Mouse (Mus musculus) fat pad, adult 2 months (tissue): ENCODE data around the gene Xkr7.

Source experiments
- DNase-seq: peaks from one replicate; pipeline ENCODE4 v3.0.0-alpha.2; 2011; ENCODE audit warnings: low read depth, low spot score; ENCODE audit errors: extremely low read depth

The Xkr7 gene

DNA sequence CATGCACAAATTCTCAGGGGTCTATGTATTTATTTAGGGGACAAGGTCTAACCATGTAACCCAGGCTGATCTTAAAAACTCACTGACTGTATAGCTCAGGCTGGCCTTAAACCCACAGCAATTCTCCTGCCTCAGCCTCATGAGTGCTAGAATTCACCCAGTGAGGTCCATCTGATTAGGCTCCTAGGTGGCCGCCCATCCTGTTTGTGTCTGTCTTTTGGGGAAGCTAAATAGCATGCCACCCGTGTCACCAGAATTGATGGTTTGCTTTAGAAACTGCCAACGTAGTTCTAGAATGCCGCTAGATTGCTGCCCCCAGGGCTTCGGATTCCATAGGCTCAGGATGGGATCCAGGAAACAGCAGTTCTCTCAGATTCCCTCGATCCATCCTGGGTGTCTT is 35.3 kb downstream of the Xkr7 start:
- DNase-seq: no peak

DNA sequence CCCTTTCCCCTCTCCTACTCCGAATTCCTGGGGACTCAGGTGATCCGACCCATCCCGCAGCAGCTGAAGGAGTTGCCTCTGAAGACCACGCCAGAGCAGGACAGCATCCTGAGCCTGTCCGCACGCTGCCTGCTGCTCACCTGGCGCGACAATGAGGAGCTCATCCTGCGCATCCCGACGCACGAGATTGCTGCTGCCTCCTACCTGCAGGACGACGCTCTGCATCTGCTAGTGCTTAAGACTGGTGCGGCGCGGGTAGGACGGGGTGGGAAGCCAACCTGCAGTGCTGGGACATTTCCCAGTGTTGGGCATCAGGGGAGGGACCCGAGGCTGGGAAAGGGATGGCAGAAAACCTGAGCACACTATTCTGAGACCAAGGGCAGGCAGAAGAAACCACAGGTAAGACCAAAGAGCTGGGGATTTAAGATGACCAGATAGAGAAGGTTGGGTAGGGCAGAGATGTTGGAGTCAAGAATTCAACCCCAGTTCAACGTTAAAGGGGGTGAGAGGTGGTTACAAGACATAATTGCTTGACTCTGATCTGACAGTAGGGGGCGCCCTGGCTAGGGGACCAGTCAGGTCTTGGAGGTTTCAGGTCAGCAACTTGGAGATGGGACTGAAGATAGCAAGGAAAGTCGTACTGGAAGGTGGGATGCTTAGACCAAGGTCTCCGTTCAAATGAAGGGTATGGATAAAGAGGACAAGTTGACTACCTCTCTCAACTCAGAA is 39.3 kb downstream of the Xkr7 start:
- no peak for DNase-seq

DNA sequence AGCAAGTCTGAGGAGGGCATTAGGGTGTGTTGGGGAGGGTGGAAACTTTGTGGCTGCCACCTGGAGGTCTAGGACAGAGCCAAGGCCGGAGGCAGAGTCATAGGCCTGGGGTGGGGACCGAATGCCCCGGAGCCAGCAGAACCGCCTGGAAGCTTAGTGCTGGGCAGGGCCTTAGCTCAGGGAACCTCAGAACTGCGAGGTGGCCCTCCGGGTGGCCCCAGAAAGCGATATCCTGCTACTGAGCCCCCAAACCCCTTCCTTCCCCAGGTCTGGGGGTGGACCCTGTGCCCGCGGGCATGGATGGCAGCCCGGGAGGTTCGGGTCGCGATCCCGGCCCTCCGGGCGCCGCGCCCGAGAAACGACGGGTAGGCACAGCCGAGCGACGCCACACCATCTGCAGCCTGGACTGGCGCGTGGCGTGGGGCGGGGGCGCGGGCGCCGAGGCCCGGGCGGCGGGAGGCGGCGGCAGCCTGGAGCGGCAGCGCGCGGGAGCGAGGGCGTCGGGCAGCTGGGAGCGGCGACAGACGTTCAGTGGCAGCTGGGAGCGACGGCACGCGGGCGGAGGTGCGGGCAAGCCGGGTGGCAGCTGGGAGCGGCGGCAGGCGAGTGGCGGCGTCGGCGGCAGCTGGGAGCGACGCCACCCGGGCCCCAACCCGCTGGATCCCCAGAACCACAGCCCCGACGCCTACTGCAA is 40.0 kb downstream of the Xkr7 start:
- no peak for DNase-seq

DNA sequence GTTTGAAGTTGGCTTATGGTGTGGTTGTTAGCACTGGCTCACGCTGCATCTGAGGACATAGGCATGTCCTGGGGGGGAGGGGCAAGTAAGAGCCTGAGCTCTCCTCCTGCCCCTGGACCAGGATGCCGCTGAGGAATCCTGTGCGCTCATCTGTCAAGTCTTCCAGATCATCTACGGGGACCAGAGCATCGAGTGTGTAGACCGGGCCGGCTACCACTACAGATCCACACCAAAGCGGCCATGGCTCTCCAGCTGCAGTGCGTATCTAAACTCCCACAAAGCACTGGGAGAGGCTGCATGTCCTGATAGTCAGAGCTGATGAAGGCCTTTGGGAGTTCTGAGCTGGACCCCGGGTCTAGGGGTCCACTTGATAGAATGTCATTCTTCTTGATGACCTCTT is 43.0 kb downstream of the Xkr7 start:
- no peak for DNase-seq

DNA sequence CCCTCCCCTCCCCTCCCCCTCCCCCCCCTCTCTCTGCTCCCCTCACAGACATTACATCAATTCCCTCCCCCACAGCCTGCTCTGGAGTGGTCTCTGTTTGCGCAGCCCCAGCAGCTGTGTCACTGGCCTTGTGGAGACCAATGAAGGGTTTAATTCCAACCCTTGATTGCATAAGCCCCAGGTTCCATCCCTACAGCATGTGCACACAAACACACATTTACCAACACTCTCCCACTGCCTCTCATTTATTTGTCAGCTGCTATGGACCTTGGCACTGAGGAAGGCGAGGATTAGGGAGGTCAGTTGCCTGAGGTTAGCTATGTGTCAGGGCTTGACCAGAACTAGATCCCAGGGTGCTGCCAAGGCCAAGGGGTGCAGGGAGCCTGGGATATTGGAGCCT is 44.3 kb downstream of the Xkr7 start:
- no peak for DNase-seq

DNA sequence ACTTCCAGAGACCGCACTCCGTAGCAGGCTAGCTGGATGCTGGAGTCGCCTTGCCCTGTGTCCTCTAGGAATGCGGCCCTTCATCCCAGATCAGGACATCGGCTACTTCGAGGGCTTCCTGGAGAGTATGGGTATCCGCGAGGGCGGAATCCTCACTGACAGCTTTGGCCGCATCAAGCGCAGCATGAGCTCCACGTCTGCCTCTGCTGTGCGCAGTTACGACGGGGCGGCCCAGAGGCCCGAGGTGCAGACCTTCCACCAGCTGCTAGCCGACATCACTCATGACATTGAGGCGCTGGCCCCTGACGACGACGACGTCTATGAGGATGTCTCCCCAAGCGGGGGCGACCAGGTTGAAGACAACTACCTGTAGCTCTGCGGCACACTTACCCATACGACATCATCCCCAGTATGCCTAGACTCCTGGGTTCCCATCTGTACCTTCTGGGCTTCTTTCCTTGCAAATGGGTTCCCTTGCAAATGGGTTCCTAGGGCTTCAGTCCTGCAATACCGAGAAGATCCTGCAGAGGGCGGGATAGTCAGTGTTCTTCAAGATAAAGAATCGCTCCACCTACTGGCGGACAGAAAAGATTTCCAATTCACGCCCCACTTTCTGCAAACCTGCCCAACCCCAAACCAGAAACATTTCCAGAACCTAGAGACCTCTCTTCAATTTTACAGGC is 49.3 kb downstream of the Xkr7 start:
- DNase-seq: no peak

DNA sequence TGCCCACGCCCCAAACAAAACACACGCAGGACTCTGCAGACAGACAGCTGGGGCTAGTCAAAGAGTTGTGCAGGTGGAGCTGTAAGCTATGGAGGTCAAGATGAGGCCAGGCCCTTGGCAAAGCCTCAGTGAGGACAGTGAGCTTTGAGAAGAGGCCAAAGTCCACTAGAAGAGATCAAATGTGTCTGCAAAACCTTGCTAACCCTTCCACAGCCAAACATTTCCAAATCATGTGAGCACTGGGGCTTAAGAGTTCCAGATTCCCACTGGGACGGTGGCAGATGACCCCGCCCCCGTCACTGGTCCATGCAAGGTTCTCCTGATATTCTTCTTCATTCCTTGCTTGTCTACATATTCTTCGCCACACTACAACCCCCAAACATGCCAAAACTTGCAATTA is 50.2 kb downstream of the Xkr7 start:
- DNase-seq: no peak

DNA sequence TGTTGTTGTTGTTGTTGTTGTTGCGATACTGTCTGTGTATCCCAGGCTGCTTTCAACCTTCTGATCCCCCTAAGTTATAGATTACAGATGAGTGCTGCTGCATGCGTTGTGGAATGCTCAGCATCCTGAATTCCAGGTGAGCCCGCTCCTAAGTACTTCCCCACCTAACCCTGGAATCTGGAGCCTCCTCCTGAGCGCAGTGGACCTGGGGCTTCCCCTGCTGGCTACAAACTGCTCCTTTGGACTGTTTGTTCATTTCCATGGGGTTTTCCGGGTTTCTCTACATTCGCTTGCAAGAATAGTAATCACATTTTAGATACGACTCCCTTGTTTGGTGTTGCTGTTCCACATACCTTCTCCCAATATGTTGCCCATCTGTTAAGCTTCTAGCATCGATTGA is 51.6 kb downstream of the Xkr7 start:
- DNase-seq: no peak

DNA sequence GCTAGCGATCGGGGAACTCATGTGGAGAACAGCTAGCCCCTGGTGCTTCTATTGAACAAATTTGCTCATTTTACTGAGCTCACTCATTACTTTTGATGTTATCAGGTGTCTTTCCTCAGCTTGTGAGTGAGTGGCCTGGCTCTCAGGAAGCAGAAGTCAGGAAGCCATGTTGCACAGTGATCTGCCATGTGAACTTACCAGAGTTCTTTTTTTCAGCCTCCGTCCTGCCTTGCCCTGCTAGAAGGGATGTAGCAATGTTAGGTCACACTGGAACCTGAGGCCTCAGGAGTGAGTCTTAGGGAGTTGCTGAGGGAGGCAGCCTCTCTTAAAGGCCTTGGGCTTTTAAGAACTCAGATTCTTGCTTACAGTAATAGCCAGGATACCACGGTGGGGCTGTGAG is 52.2 kb downstream of the Xkr7 start:
- no peak for DNase-seq

DNA sequence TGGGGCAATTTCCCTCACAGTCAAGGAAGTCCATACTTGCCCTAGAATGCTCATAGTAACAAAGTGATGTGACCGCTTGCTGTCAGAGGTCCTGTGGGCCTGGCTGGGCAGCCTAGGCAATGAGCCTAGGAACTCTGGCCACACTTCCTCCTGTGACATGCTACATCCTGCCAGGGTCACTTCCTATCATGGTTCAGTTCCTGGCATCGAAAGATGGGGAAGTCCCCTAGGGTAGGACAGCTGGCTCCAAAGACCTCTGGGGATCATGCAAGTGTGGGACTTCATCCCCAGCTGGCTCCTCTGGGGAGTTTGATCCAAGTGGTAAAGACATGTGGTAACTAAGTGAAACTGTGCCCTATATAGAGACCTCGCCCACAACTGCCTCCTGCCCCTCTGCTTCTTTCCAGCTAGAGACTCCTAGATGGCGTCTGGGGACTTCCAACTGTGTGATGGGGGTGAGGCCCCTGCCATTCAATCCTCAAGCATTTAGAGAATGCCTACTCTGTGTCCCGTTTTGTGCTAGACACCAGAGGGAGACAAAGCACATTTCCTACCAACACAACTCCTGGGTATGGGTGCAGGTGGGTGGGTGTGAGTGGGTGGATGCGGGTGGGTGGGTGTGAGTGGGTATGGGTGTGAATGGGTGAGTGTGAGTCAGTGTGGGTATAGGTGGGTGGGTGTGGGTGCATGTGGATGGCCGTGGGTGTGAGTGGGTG is 52.8 kb downstream of the Xkr7 start:
- no peak for DNase-seq

DNA sequence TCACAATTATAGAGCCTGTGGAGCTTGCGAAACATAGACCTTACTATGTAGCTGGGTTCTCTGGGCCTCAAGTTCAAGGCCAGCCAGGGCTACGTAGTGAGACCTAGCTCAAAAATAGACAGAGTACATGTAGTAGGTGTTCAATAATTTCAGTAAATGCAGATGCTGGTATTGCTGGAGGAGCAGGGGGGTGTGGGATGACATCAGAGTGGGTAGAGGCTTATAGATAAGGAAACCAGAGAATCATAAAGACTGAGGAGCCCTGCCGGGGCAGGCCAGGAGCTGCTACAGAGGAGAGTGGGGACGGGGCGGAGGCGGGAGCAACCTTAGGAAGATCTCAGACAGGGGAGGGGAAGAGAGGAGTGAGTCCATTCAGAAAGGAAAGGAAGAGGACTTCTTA is 53.9 kb downstream of the Xkr7 start:
- no peak for DNase-seq

DNA sequence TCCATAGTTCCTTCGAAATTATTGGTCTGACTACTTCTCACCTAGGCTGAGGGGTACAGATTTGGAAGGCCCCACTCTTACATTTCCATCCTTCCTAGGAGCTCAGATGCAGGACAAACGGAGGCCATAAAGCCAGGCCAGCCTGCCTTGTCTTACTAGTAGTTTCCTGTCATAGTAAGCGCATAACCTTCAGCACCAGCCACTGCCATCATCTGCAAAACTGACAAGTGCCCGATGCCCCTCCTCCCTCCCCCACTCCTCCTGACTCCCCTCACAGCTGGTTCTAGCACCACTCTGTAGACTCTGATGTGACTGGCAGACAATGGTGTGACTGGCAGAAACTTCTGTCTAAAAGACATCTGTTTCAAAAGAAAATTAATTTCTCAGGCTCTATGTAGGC is 54.5 kb downstream of the Xkr7 start:
- DNase-seq: no peak

DNA sequence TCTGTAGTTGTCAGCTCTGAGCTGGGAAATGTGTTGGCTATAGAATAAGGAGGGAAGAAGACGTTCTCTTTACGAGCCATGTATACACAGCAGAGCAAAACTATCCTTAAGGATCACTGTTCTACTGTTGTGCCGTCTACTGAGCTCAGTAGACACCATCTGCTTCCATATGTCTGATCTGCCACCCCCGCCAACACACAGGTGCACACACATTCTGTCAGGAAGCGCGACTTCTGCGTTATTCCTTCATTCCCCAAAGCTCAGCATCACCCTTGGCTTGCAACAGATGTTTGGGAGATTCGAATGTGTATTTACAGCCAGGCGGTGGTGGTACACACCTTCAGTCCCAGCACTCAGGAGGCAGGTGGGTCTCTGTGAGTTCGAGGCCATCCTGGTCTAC is 55.4 kb downstream of the Xkr7 start:
- no peak for DNase-seq

DNA sequence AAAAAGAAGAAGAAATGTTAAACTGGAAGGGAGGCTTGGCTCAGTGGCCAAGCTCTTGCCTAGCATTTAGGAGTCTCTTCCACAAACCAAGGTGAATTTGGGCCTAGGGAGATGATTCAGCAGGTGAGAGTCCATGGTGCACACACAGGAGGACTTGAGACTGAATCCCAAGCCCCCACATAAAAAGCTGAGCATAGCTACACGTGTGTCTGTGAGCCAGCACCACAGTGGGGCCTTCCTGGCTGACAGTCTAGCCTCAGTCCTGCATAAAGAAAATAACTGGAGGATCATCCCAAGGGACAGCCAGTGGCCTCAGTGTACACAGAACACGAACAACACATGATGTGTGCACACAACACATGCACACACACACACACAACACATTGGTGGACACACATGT is 57.7 kb downstream of the Xkr7 start:
- no peak for DNase-seq

DNA sequence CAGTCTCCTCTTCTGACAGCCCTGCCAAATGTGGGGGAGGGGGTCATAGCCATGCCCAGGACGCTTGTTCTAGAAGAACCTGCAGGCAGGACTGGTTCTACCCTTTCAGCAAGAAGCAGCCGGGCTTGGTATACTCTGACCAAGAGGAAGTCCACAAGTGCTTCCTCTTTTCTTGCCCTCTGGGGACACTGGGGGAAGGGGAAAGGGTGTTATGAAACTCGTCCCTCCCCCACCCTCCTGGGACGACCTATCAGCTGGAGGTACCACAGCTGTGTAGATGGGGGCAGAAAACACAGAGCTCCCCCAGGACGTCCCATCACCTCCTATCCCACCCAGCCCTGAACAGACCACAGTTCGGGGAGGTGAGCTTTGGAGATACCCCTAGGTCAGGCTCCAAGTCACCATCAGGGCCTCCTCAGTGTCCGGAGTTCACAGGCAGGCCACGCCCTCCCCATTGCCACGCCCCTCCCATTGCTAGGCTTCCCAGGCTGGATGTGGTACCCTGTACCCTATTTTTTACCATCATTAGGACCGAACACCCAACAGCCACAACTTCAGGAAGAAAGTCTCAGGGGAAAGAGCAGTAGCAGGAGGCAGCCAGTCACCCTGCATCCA is 59.0 kb downstream of the Xkr7 start:
- no peak for DNase-seq
